Mouse (Mus musculus) ovary, adult 2 months (tissue): ENCODE data around the gene D930048N14Rik. TPM values are rescaled to one million over a fixed set of nuclear protein-coding genes. Genes with fewer than 3 reads are reported as not detected.

Experiments used
- polyA plus RNA-seq: library from polyadenylated mRNA; depleted of rRNA; stranded (reverse); fragments of >200 nt; gene quantifications from 2 replicates; pipeline ENCODE4 v1.2.3, GENCODE M21; 2012; rRNA removed

Gene D930048N14Rik
- 10.2 and 14.7 TPM in 2 replicates for polyA plus RNA-seq

GRCm38 (mm10) chr11:51650691-51651515 is at the start of gene D930048N14Rik, which contains the start of gene N4bp3:
TSS of gene D930048N14Rik (plus strand) at chr11:51650954.
TSS of gene N4bp3 (minus strand) at chr11:51650842.

GRCm38 (mm10) chr11:51606447-51607095 is 44.2 kb upstream of the D930048N14Rik start, which contains the start of gene Hnrnpab:
TSS of gene Hnrnpab (minus strand) at chr11:51606847.

GRCm38 (mm10) chr11:51619409-51620060 is 31.2 kb upstream of the D930048N14Rik start, which contains the start of gene Nhp2:
TSS of gene Nhp2 (plus strand) at chr11:51619735.

GRCm38 (mm10) chr11:51635525-51636322 is 15.0 kb upstream of the D930048N14Rik start, which contains the start of gene Rmnd5b:
TSS of gene Rmnd5b (minus strand) at chr11:51635896.

GRCm38 (mm10) chr11:51688330-51689328 is 37.9 kb downstream of the D930048N14Rik start, which contains the start of gene 0610009B22Rik:
TSS of gene 0610009B22Rik (minus strand) at chr11:51688874.

Other genes with a start within 250 kb of the D930048N14Rik start
- 28.8 and 43.9 TPM in 2 replicates for gene Phykpl, start 66.2 kb upstream of the D930048N14Rik start, polyA plus RNA-seq
- 796 and 1,001 TPM in 2 replicates for gene Hnrnpab, start 44.1 kb upstream of the D930048N14Rik start, polyA plus RNA-seq
- 101 and 125 TPM in 2 replicates for gene Nhp2, start 31.2 kb upstream of the D930048N14Rik start, polyA plus RNA-seq
- 193 and 273 TPM in 2 replicates for gene Rmnd5b, start 15.1 kb upstream of the D930048N14Rik start, polyA plus RNA-seq
- 28.0 and 28.4 TPM in 2 replicates for gene N4bp3, start 112 bp upstream of the D930048N14Rik start, polyA plus RNA-seq
- 4.4 and 5.2 TPM in 2 replicates for gene 0610009B22Rik, start 37.9 kb downstream of the D930048N14Rik start, polyA plus RNA-seq
- 16.8 and 21.2 TPM in 2 replicates for gene Sec24a, start 112.7 kb downstream of the D930048N14Rik start, polyA plus RNA-seq
- gene Sar1b, start 112.7 kb downstream of the D930048N14Rik start, polyA plus RNA-seq: 4.7 and 9.5 TPM in 2 replicates
- gene Jade2, start 206.7 kb downstream of the D930048N14Rik start, polyA plus RNA-seq: 17.7 and 18.3 TPM in 2 replicates